Mouse (Mus musculus): Measurements from ENCODE around the gene Cuedc2.

Gene Cuedc2

GRCm38 (mm10) chr19:46305432-46306267, 32.9 kb downstream of the Cuedc2 start:
- no peak for DNase-seq

- DNase-seq: no peak
Observed at GRCm38 (mm10) chr19:46304908-46305333, 33.6 kb downstream of the Cuedc2 start.

- DNase-seq: peak; percentile 79
Observed at GRCm38 (mm10) chr19:46304216-46304841, 34.2 kb downstream of the Cuedc2 start, which contains the start of gene Nfkb2. Gene Nfkb2, plus strand, starts transcription at chr19:46304320.

- no peak for DNase-seq
Observed at GRCm38 (mm10) chr19:46303251-46304215, 35.0 kb downstream of the Cuedc2 start.

GRCm38 (mm10) chr19:46302551-46302950, 36.0 kb downstream of the Cuedc2 start:
- no peak for DNase-seq

- no peak for DNase-seq
Observed at GRCm38 (mm10) chr19:46300294-46301045, 38.0 kb downstream of the Cuedc2 start.

GRCm38 (mm10) chr19:46296938-46297337, 41.6 kb downstream of the Cuedc2 start:
- DNase-seq: no peak

- DNase-seq: no peak
Observed at GRCm38 (mm10) chr19:46290535-46291105, 47.9 kb downstream of the Cuedc2 start.

GRCm38 (mm10) chr19:46287566-46287965, 50.9 kb downstream of the Cuedc2 start:
- no peak for DNase-seq

- no peak for DNase-seq
Observed at GRCm38 (mm10) chr19:46286926-46287325, 51.6 kb downstream of the Cuedc2 start.

- DNase-seq: no peak
Observed at GRCm38 (mm10) chr19:46286047-46286446, 52.5 kb downstream of the Cuedc2 start.

GRCm38 (mm10) chr19:46285631-46286030, 52.9 kb downstream of the Cuedc2 start:
- no peak for DNase-seq

GRCm38 (mm10) chr19:46284686-46285085, 53.8 kb downstream of the Cuedc2 start:
- no peak for DNase-seq

GRCm38 (mm10) chr19:46282081-46282849, 56.2 kb downstream of the Cuedc2 start:
- DNase-seq: no peak
